Mouse (Mus musculus): ENCODE data around the gene Hax1.

DNA sequence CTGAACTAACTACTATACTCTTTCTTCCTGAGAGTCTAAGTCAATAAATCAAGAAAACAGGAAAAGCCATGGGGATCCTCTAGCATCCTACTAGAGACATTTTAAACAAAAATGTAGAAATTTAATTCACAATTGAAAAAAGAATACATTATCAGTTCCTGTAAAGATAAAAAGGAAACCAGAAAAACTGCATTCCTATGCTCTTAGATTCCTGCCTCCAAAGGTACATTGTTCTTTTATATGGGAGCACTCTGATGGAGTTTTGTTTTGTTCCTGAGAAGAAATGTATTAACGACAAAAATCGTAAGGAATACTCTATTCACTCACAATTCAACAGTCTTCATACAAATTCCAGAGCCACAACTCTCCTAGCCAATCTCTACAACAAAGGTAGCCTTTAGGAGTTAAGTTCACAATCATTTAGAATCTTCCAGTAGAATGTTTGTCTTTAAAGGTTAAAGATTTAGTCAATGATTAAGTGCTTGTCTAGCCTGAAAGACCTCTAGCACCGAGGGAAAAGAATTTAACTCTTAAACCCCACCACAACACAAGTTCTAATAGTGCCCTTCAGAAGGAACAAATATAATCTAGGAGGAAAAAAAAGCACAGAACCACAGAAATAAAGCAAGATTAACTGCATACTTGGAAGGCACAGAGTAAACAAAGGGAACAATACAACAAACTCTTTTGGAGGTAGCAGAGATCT is 5.7 kb upstream of the Hax1 start:
- TF ChIP-seq POLR2A (IDR thresholded peaks at IDR 0.05; ENCODE audit: borderline replicate concordance, extremely low read depth, insufficient read depth, insufficient read length, poor library complexity, severe bottlenecking) (no peak), CTCF (IDR thresholded peaks at IDR 0.05; ENCODE audit: borderline replicate concordance, extremely low read depth, insufficient read depth, insufficient read length) (no peak)
